Mouse (Mus musculus) limb, embryonic 11.5 days (tissue): ENCODE data around the gene Nupr1. TPM values are rescaled to one million over a fixed set of nuclear protein-coding genes. Genes with fewer than 3 reads are reported as not detected.

Experiments
- ATAC-seq: fragments of 200-750 bp; cut with Nextera tagmentation; 2 replicates; pipeline ENCODE4 v1.8.0; 2017; ENCODE audit warnings: low read depth; ENCODE audit not compliant: insufficient number of reproducible peaks, low FRiP score, low TSS enrichment
- DNase-seq: peaks from one replicate; pipeline ENCODE4 v3.0.0-alpha.2; 2015; ENCODE audit warnings: low spot score
- H3K27ac ChIP-seq: fragments of 300-500 bp; sonication (generic); replicated peaks from 2 replicates; pipeline ENCODE4 v1.5.1; 2014; ENCODE audit warnings: low read depth, mild to moderate bottlenecking, low read length
- H3K27me3 ChIP-seq: fragments of 300-500 bp; sonication (generic); 2 replicates; pipeline ENCODE4 v1.6.1; 2014; ENCODE audit warnings: mild to moderate bottlenecking, low read length, mixed read lengths; ENCODE audit not compliant: control insufficient read depth, insufficient read depth
- H3K36me3 ChIP-seq: fragments of 300-500 bp; sonication (generic); 2 replicates; pipeline ENCODE4 v1.6.1; 2014; ENCODE audit warnings: mild to moderate bottlenecking, low read length, moderate library complexity, mixed read lengths; ENCODE audit not compliant: control insufficient read depth, insufficient read depth
- H3K4me1 ChIP-seq: fragments of 300-500 bp; sonication (generic); 2 replicates; pipeline ENCODE4 v1.6.1; 2014; ENCODE audit warnings: low read length, mixed read lengths; ENCODE audit not compliant: control insufficient read depth, insufficient read depth
- H3K4me2 ChIP-seq: fragments of 300-500 bp; sonication (generic); 2 replicates; pipeline ENCODE4 v1.6.1; 2014; ENCODE audit warnings: low read depth, mild to moderate bottlenecking, moderate library complexity; ENCODE audit not compliant: severe bottlenecking
- H3K4me3 ChIP-seq: fragments of 300-500 bp; sonication (generic); 2 replicates; pipeline ENCODE4 v1.5.1; 2014; ENCODE audit warnings: low read depth, low read length
- H3K9ac ChIP-seq: fragments of 300-500 bp; sonication (generic); 2 replicates; pipeline ENCODE4 v1.6.1; 2014; ENCODE audit warnings: mild to moderate bottlenecking, low read length
- H3K9me3 ChIP-seq: fragments of 300-500 bp; sonication (generic); 2 replicates; pipeline ENCODE4 v1.6.1; 2016; ENCODE audit warnings: low read length; ENCODE audit not compliant: control insufficient read depth
- WGBS: fragments of 180-500 bp; shearing (Covaris S2); extraction: QIAGEN DNeasy Blood & Tissue Kit; methylation state at CpG from one replicate; pipeline ENCODE4 v1.1.7; 2014; 5-methylcytosine and 5-hydroxymethylcytosine counted together
- polyA plus RNA-seq: library from polyadenylated mRNA; unstranded; fragments of >200 nt; fragmentation: Nextera tagmentation; extraction: Ambion mirVana; gene quantifications from 2 replicates; pipeline ENCODE4 v1.2.1, GENCODE M21; 2014

The Nupr1 gene
- polyA plus RNA-seq, 1 experiment from 2014 or later = 1.3 TPM

GRCm38 (mm10) chr7:126601896-126602295 lies 28.8 kb downstream of the Nupr1 start:
- no peaks in the 10 kb centered on the region for H3K4me1 ChIP-seq
- H3K4me3 ChIP-seq = no peak overlapping the region
- no peak overlapping the region for H3K27ac ChIP-seq
- no peaks in the 10 kb centered on the region for H3K27me3 ChIP-seq
- H3K9ac ChIP-seq = no peak overlapping the region
- WGBS = 47% methylated on average over 5 of the region's 5 CpGs
- DNase-seq = no peak
- H3K36me3 ChIP-seq = no peaks in the 10 kb centered on the region
- ATAC-seq = no peak
- no peak overlapping the region for H3K4me2 ChIP-seq
- no peaks in the 10 kb centered on the region for H3K9me3 ChIP-seq

GRCm38 (mm10) chr7:126598919-126599318 lies 31.7 kb downstream of the Nupr1 start:
- no peaks in the 10 kb centered on the region for H3K9me3 ChIP-seq
- H3K4me1 ChIP-seq = no peaks in the 10 kb centered on the region
- no peak for DNase-seq
- H3K9ac ChIP-seq = no peak overlapping the region
- no peaks in the 10 kb centered on the region for H3K27me3 ChIP-seq
- H3K4me2 ChIP-seq = no peak overlapping the region
- ATAC-seq = no peak
- H3K36me3 ChIP-seq = no peaks in the 10 kb centered on the region
- no peak overlapping the region for H3K27ac ChIP-seq
- WGBS = 85% methylated on average over 6 of the region's 6 CpGs
- no peak overlapping the region for H3K4me3 ChIP-seq

- ATAC-seq (no peak), DNase-seq (no peak)
- H3K36me3 ChIP-seq = no peaks in the 10 kb centered on the region
- H3K9me3 ChIP-seq = no peaks in the 10 kb centered on the region
- H3K9ac ChIP-seq = no peak overlapping the region
- H3K4me2 ChIP-seq = no peak overlapping the region
- H3K4me1 ChIP-seq = no peaks in the 10 kb centered on the region
- H3K4me3 ChIP-seq = no peak overlapping the region
- WGBS = 65% methylated on average over 6 of the region's 6 CpGs
- H3K27ac ChIP-seq = no peak overlapping the region
- H3K27me3 ChIP-seq = no peaks in the 10 kb centered on the region
Measured at GRCm38 (mm10) chr7:126596414-126596813, 34.2 kb downstream of the Nupr1 start.

- Histone ChIP-seq H3K9me3 (no peaks in the 10 kb centered on the region), H3K36me3 (no peaks in the 10 kb centered on the region), H3K4me3 (no peak overlapping the region), H3K9ac (no peak overlapping the region), H3K27ac (no peak overlapping the region), H3K4me1 (no peaks in the 10 kb centered on the region), H3K4me2 (no peak overlapping the region), H3K27me3 (no peaks in the 10 kb centered on the region)
- DNase-seq = no peak
- 80% methylated on average over 5 of the region's 5 CpGs for WGBS
- ATAC-seq = no peak
Measured at GRCm38 (mm10) chr7:126595890-126596289, 34.8 kb downstream of the Nupr1 start.

- H3K4me2 ChIP-seq = no peak within 1 kb of the TSS
- no peaks in the 10 kb centered on the region for H3K36me3 ChIP-seq
- no peaks in the 10 kb centered on the region for H3K27me3 ChIP-seq
- no peaks in the 10 kb centered on the region for H3K9me3 ChIP-seq
- ATAC-seq (no peak), DNase-seq (no peak)
- H3K4me3 ChIP-seq = no peak within 1 kb of the TSS
- 85% methylated on average over 11 of the region's 11 CpGs for WGBS
- no peak within 1 kb of the TSS for H3K9ac ChIP-seq
- no peaks in the 10 kb centered on the region for H3K4me1 ChIP-seq
- H3K27ac ChIP-seq = no peak within 1 kb of the TSS
Measured at GRCm38 (mm10) chr7:126594862-126595561, 35.6 kb downstream of the Nupr1 start, which contains the start of gene Il27. Gene Il27 (minus strand): TSS chr7:126594941.

- Histone ChIP-seq H3K9me3 (no peaks in the 10 kb centered on the region), H3K36me3 (no peaks in the 10 kb centered on the region), H3K27ac (no peak overlapping the region), H3K4me3 (0 out of 2 replicates have a peak overlapping the region, but pooled peaks have one; percentile 3), H3K27me3 (no peaks in the 10 kb centered on the region; the same call in 1 of the 2 replicates), H3K9ac (peak overlapping the region; percentile 55), H3K4me2 (peak overlapping the region; percentile 32), H3K4me1 (0 out of 2 replicates have a peak, but pooled peaks cover 3% of the 10 kb centered on the region)
- 6% methylated on average over 15 of the region's 16 CpGs for WGBS
- ATAC-seq = 0 out of 2 replicates have a peak, but pooled peaks have one; percentile 13
- DNase-seq = peak; percentile 84
Measured at GRCm38 (mm10) chr7:126587779-126588178, 42.9 kb downstream of the Nupr1 start.

GRCm38 (mm10) chr7:126586839-126587238 lies 43.8 kb downstream of the Nupr1 start:
- Histone ChIP-seq H3K27ac (no peak overlapping the region), H3K4me2 (no peak overlapping the region), H3K4me1 (0 out of 2 replicates have a peak, but pooled peaks cover 3% of the 10 kb centered on the region), H3K4me3 (no peak overlapping the region), H3K36me3 (no peaks in the 10 kb centered on the region), H3K9ac (no peak overlapping the region; the same call in 1 of the 2 replicates), H3K27me3 (no peaks in the 10 kb centered on the region; the same call in 1 of the 2 replicates), H3K9me3 (no peaks in the 10 kb centered on the region)
- 72% methylated on average over 8 of the region's 8 CpGs for WGBS
- no peak for ATAC-seq
- DNase-seq = no peak

- DNase-seq (no peak), ATAC-seq (no peak)
- Histone ChIP-seq H3K4me2 (no peak within 1 kb of the TSS), H3K27me3 (no peaks in the 10 kb centered on the region; the same call in 1 of the 2 replicates), H3K4me1 (0 out of 2 replicates have a peak, but pooled peaks cover 3% of the 10 kb centered on the region), H3K9me3 (no peaks in the 10 kb centered on the region), H3K9ac (no peak within 1 kb of the TSS), H3K36me3 (no peaks in the 10 kb centered on the region), H3K27ac (no peak within 1 kb of the TSS), H3K4me3 (no peak within 1 kb of the TSS)
- WGBS = 75% methylated on average over 6 of the region's 6 CpGs
Measured at GRCm38 (mm10) chr7:126585717-126586116, 44.9 kb downstream of the Nupr1 start, which contains the start of gene Cln3. Gene Cln3 (minus strand): TSS chr7:126585817.
